Mouse (Mus musculus) liver, embryonic 14.5 days (tissue): ENCODE results near the gene Speg.

Experiments
- CTCF ChIP-seq: IDR thresholded peaks from 2 replicates; pipeline ENCODE4 v1.5.1; 2016; ENCODE audit warnings: antibody characterized with exemption, low read depth, control low read depth
- EP300 ChIP-seq: IDR thresholded peaks from 2 replicates; pipeline ENCODE4 v1.6.1; 2016; ENCODE audit warnings: antibody characterized with exemption, low read depth

DNA sequence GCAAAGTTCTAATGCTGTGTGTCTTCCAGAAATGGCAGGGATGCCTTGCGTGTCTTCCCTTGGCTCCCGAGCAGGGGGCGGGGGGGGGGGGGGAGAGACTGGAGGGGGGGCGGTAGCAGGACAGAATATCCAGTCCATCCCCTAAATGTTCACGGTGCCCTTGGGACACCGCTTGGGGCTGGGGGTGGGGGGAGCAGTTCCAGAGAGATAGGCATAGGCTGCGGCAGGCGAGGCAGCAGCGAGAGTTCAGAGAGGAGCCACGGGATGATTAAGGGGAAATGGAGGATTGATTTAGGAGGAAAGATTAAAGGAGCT is 82.6 kb downstream of the Speg start:
- TF ChIP-seq CTCF: no peak
- TF ChIP-seq EP300: no peak
